In genomic region chr16:29942111-29942510, GRCm38 (mm10) we compare ENCODE assay signal across 29 mouse cellular contexts.
DNase-seq lines count a peak whose midpoint lies in the region; ATAC-seq and TF ChIP-seq lines count a peak whose summit lies in the region.
"Had no signal": no experiment of that assay in that cellular context is flagged by ENCODE, and none has a peak within 500 bp of the region (broad histone marks: within the 10 kb centered on the region; RNA-seq: fewer than 3 reads in every experiment).

No protein-coding gene starts in this region.

- no peak overlapping the region for H3K27ac ChIP-seq in intestine, embryonic 14.5 days (ENCODE audit: low read depth)
- no peak overlapping the region for H3K27ac ChIP-seq in intestine, postnatal 0 days (ENCODE audit: low read depth, low read length)
- H3K27ac ChIP-seq: embryonic facial prominence, embryonic 12.5 days; forebrain, embryonic 13.5 days; heart, embryonic 13.5 days; hindbrain, embryonic 12.5 days; hindbrain, embryonic 15.5 days; intestine, embryonic 15.5 days had no signal

- no peak overlapping the region for H3K4me3 ChIP-seq in intestine, embryonic 14.5 days (ENCODE audit: low read depth, low read length)
- H3K4me3 ChIP-seq in intestine, postnatal 0 days (ENCODE audit: low read depth, low read length): no peak overlapping the region
- H3K4me3 ChIP-seq: embryonic facial prominence, embryonic 12.5 days; erythroblast, embryonic 14.5 days; forebrain, embryonic 13.5 days; gastrocnemius, adult 2 months; heart, embryonic 13.5 days; hindbrain, embryonic 12.5 days; hindbrain, embryonic 15.5 days; intestine, embryonic 15.5 days had no signal

- no peak overlapping the region for H3K4me2 ChIP-seq in intestine, embryonic 14.5 days (ENCODE audit: low read length)
- H3K4me2 ChIP-seq in intestine, postnatal 0 days (replicated peaks; ENCODE audit: low read depth): no peak overlapping the region
- H3K4me2 ChIP-seq: embryonic facial prominence, embryonic 12.5 days; forebrain, embryonic 13.5 days; heart, embryonic 13.5 days; hindbrain, embryonic 12.5 days; hindbrain, embryonic 15.5 days; intestine, embryonic 15.5 days had no signal

- no peaks in the 10 kb centered on the region for H3K27me3 ChIP-seq in intestine, embryonic 14.5 days (replicated peaks; ENCODE audit: control insufficient read depth, insufficient read depth, low read length)
- no peaks in the 10 kb centered on the region for H3K27me3 ChIP-seq in intestine, postnatal 0 days (replicated peaks; ENCODE audit: control insufficient read depth, insufficient read depth, low read length)
- H3K27me3 ChIP-seq: embryonic facial prominence, embryonic 12.5 days; heart, embryonic 13.5 days; intestine, embryonic 15.5 days; Patski had no signal

- WGBS in intestine, embryonic 14.5 days: 69% methylated on average over 7 of the region's 7 CpGs
- 78% methylated on average over 7 of the region's 7 CpGs for WGBS in intestine, postnatal 0 days

- no peak for TF ChIP-seq CTCF in intestine, postnatal 0 days (IDR thresholded peaks at IDR 0.05; ENCODE audit: low read depth)

- H3K9ac ChIP-seq in intestine, embryonic 14.5 days (ENCODE audit: low read length): no peak overlapping the region
- no peak overlapping the region for H3K9ac ChIP-seq in intestine, postnatal 0 days (ENCODE audit: low read depth, low read length)
- H3K9ac ChIP-seq: embryonic facial prominence, embryonic 12.5 days; forebrain, embryonic 13.5 days; heart, embryonic 13.5 days; hindbrain, embryonic 12.5 days; hindbrain, embryonic 15.5 days; intestine, embryonic 15.5 days had no signal

- DNase-seq in gastrocnemius, postnatal 25 days: peak; percentile 3
- no peak for DNase-seq in gastrocnemius, postnatal 10 days
- DNase-seq in intestine, embryonic 14.5 days (ENCODE audit: low spot score): peak; percentile 49
- peak; percentile 55 for DNase-seq in R1 (ENCODE audit: low read depth, low spot score)
- DNase-seq in testis, postnatal 14 days (ENCODE audit: low spot score): no peak
- DNase-seq in frontal cortex, adult 2 months (ENCODE audit: extremely low spot score in 1 of 2, low spot score in 1 of 2): no peak
- DNase-seq: adrenal gland, adult 8-10 months; adrenal gland, postnatal 25 days; cerebellum, adult 11-12 months; cerebellum, adult 8-10 months; cerebellum, postnatal 10 days; cerebellum, postnatal 36 days; gastrocnemius, adult 2 months; gastrocnemius, postnatal 36 days; kidney, adult 18-20 months; kidney, adult 9 months had no signal

- H3K9me3 ChIP-seq in intestine, embryonic 14.5 days (ENCODE audit: control insufficient read depth, low read length): no peaks in the 10 kb centered on the region
- H3K9me3 ChIP-seq in intestine, postnatal 0 days (ENCODE audit: control insufficient read depth): no peaks in the 10 kb centered on the region
- H3K9me3 ChIP-seq: embryonic facial prominence, embryonic 12.5 days; forebrain, embryonic 13.5 days; G1E; heart, embryonic 13.5 days; hindbrain, embryonic 12.5 days; hindbrain, embryonic 15.5 days; intestine, embryonic 15.5 days had no signal

- no peaks in the 10 kb centered on the region for H3K36me3 ChIP-seq in intestine, embryonic 14.5 days (ENCODE audit: control insufficient read depth, insufficient read depth, low read length)
- H3K36me3 ChIP-seq in intestine, postnatal 0 days (ENCODE audit: control insufficient read depth, insufficient read depth): no peaks in the 10 kb centered on the region
- H3K36me3 ChIP-seq: embryonic facial prominence, embryonic 12.5 days; G1E; heart, embryonic 13.5 days; hindbrain, embryonic 12.5 days; hindbrain, embryonic 15.5 days; intestine, embryonic 15.5 days had no signal

- peaks cover 31% of the 10 kb centered on the region for H3K4me1 ChIP-seq in intestine, embryonic 14.5 days (replicated peaks; ENCODE audit: control insufficient read depth, insufficient read depth, low read length)
- H3K4me1 ChIP-seq in intestine, postnatal 0 days (replicated peaks; ENCODE audit: control insufficient read depth, insufficient read depth, low read length): 0 out of 2 replicates have a peak, but pooled peaks cover 12% of the 10 kb centered on the region

- no peak for ATAC-seq in intestine, embryonic 14.5 days (replicated peaks; ENCODE audit: low FRiP score, low TSS enrichment, low read depth)
- ATAC-seq in intestine, postnatal 0 days: no peak
- ATAC-seq: activated CD4-positive, CD25-positive, alpha-beta regulatory T cell, adult 4 months; CD4-positive, CD25-positive, alpha-beta regulatory T cell, adult 4 months; forebrain, embryonic 13.5 days; forebrain, embryonic 16.5 days; intestine, embryonic 15.5 days; Patski had no signal

Comparison
In these comparisons a context has a peak if more than half of its experiments do, and no peak if none do; other contexts are left out.
1. DNase-seq: peak in gastrocnemius, postnatal 25 days (single experiment), intestine, embryonic 14.5 days (single experiment) and R1 (single experiment); none in gastrocnemius, postnatal 10 days (single experiment), testis, postnatal 14 days (single experiment) and frontal cortex, adult 2 months (0 of 2).